Mouse (Mus musculus) kidney, adult 9 months (tissue): Measurements from ENCODE around the gene Pgc.

Experiments used
- DNase-seq: peaks from one replicate; pipeline ENCODE4 v3.0.0; 2022

The Pgc gene

DNA sequence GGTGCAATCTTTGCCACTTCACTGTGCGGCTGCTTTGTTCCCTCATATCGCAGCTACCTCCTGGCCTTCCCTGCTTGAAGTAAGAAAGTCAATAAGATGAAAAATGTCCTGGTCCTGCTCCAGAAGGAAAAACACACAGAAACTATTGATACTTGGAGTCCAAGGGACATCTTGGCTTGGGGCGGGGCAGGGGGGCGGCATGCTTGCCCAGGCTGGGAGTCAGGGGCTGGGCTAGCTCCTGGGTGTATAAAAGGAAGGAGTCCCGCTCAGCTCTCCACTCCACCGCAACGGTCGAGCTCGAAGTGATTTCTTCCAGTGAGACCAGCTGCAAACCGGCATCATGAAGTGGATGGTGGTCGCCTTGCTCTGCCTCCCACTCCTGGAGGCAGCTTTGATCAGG is at the start of gene Pgc:
Gene Pgc, plus strand, starts transcription at position 277 of the 400 bp plus-strand sequence.
- no peak for DNase-seq

GRCm38 (mm10) chr17:47678238-47678637 is 48.4 kb upstream of the Pgc start:
- no peak for DNase-seq

DNA sequence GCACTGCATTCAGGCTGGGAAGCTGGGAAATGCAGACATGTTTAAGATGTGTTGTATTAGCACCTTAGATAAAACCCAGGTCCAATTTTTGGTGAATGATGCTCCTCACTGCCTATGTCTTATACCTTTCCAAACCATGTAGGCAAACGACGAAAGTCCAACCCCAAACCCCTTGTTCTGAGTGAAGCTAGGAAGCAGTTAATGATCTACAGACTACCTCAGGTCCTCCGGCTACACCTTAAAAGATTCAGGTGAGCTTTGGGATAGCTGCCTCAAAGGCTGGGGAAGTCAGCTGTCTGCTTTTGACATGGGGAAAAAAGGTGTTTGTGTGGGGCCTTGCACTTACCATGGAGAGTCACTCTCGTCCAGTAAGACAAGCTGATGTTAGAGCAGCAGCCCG is 47.9 kb upstream of the Pgc start:
- DNase-seq = no peak

GRCm38 (mm10) chr17:47682836-47683235 is 43.8 kb upstream of the Pgc start:
- no peak for DNase-seq

- peak; percentile 97 for DNase-seq
Measured at GRCm38 (mm10) chr17:47687409-47688343, 39.0 kb upstream of the Pgc start.

DNA sequence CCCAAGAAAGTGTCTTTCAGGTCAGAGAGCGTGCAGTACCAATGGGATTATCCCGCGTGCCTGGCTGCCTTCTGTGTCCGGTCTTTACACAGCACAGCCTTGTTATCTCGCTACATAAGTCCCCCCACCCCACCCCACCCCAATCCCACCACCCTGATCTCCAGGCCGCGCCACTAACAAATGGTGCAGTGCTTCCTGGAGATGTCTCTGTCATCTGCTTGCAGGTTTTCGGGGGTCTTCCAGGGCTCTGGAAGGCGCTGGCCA is 38.4 kb upstream of the Pgc start, which contains the start of gene Tomm6:
Gene Tomm6, minus strand, starts transcription at position 43 of the 264 bp plus-strand sequence.
- no peak for DNase-seq

- peak; percentile 50 for DNase-seq
Measured at GRCm38 (mm10) chr17:47688608-47689575, 37.8 kb upstream of the Pgc start, which contains the start of gene Frs3. TSS of gene Frs3 (plus strand) at chr17:47689030.

- DNase-seq = no peak
Measured at GRCm38 (mm10) chr17:47689894-47690293, 36.7 kb upstream of the Pgc start.

DNA sequence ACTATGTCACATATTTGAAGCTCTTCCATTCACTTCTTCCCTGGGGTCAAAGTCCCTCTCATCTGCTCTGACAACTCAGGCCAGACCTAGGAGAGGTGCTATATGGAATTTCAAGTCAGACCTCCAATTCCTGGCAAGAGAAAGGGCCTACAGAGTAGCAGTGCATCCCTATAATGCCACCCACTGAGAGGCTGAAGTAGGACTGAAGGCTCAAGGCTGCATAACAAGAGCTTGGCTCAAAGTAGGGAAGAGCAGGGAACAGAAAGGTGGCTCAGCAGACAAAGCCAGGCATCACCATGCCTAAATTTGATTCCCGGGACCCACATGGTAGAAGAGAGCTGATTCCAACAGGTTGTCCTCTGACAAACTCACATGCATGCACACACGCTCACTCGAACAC is 35.0 kb upstream of the Pgc start:
- DNase-seq = no peak

GRCm38 (mm10) chr17:47693671-47694441 is 32.8 kb upstream of the Pgc start:
- no peak for DNase-seq

GRCm38 (mm10) chr17:47694442-47694502 is 32.4 kb upstream of the Pgc start, which contains the start of gene Gm21981:
TSS of gene Gm21981 (minus strand) at chr17:47694455.
- no peak for DNase-seq

DNA sequence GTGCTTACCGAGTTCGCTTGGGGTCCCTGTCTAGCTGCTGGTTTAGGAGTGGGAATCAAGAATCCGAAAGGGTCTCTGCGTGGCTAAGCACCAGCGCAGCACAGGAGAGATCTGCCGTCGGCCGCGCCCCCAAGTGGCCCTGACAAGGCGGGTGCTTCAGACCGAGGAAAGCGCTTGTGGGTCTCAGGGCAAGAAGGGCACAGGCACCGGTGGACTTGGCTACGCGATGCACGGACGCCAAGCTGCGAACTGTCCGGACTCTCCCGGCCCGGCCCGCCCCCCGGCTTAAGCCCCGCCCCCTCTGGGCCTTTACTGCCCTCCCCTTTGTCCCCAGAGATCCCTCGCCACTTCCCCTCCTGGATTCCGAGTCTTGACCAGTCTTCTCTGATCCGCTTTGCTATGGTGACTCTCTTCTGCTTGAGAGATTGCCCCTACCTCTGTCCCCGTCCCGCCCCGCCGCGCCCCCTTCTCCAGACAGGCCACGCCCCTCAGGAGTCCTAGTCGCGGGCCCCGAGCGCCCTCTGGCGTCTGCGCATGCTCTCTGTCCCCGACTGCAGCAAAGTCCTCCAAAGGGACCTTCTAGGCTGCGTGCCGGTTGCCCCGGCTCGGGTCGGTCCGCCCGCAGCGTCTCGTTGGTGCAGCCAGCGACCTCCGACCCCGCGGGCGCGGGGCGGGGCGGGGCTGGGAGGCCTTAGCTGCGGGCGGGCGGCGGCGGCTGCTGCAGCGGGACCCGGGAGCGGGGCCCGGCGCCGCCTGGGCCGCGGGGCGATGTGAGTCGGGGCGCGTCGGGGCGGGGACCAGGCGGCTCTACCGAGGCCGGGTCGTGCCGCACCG is 31.9 kb upstream of the Pgc start, which contains the start of gene Prickle4:
Gene Prickle4, minus strand, starts transcription at position 234 of the 834 bp plus-strand sequence.
- DNase-seq = peak; percentile 98

GRCm38 (mm10) chr17:47695337-47695710 is 31.3 kb upstream of the Pgc start:
- no peak for DNase-seq

DNA sequence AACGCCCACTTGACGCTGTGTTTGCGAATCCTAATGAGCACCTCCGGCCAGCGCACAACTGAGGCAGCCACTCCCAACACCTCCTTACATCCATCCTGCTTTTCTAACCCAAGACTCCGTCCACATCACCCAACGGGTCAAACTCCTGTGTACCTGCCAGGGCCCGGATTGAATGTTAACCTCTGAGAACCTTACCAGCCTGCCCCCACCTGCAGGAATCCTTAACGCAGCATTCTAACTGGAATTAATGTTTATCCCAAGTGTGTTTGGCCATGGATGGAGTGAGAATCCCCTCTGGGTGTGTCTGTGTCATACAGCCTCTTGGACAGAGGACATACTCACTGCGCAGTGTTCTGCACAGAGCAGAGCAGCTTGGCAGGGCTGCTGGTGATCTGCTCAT is 28.5 kb upstream of the Pgc start:
- DNase-seq = peak; percentile 92

DNA sequence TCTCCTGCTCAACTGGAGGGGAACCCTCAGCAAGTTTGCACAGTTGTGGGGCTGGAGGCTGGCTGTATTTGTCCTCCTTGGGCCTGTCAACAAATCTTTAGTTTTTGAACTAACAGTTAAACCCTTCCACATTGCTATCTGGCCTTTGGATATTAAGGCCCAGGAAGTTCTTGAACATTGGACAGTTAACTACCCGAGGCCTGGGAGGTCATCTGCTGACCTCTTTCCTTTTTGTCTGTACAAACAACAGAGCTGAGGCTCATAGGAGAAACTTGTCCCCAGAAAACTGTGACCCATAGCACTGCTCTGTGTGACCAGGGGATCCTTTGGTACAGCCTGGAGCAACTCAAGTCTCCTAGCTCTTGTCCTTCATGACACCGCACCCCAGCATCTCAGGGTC is 27.6 kb upstream of the Pgc start:
- DNase-seq = peak; percentile 70

GRCm38 (mm10) chr17:47701793-47702192 is 24.8 kb upstream of the Pgc start:
- no peak for DNase-seq

- DNase-seq = no peak
Measured at GRCm38 (mm10) chr17:47702548-47703345, 23.9 kb upstream of the Pgc start.

- DNase-seq = no peak
Measured at GRCm38 (mm10) chr17:47703556-47703955, 23.1 kb upstream of the Pgc start.

- DNase-seq = peak; percentile 29
Measured at GRCm38 (mm10) chr17:47704692-47705091, 21.9 kb upstream of the Pgc start.

DNA sequence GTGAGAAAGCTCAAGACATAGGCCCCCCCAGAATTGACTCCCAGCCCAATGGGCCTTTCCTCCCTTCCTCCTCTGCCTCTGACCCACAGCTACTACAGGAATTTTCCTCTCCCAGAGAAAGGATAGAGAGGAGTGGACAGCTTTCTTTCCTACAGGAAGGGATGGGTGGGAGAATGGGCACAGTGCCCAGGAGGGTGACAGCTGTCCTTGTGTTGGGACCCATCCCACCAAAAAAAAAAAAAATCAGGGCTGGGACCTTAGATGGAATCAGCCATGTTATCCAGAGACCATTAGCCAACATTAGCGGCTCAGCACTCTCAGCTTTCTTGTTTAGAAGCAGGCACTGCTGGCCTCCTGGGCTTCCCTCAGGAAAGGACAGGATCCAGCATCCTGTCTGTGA is 20.4 kb upstream of the Pgc start:
- no peak for DNase-seq

- peak; percentile 65 for DNase-seq
Measured at GRCm38 (mm10) chr17:47707961-47708360, 18.7 kb upstream of the Pgc start.

DNA sequence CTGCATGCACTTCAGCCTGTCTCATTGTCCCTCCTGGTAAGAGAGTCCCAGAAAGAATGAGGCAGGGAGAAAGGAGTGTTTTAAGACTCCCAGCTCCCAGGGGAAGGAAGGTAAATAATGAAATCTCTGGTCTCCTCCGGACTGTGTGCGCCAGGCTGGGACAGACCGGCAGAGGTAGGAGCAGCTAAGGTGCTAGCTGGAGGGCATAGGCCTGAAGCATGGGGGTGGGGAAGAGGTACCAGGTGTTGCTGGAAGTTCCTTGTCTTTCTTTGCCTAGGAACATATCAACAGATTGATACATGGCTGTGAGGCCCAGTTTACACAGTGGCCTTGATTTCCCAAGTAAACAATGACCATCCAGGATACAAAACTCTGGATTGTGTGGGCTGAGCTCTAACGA is 17.7 kb upstream of the Pgc start:
- DNase-seq = no peak
